Mouse (Mus musculus) urinary bladder, postnatal 25 days (tissue): ENCODE measurements around the gene Creb3l1.

ENCODE experiments used
- DNase-seq: peaks from one replicate; pipeline ENCODE4 v3.0.0; 2022; ENCODE audit warnings: low spot score

Creb3l1 gene

DNA sequence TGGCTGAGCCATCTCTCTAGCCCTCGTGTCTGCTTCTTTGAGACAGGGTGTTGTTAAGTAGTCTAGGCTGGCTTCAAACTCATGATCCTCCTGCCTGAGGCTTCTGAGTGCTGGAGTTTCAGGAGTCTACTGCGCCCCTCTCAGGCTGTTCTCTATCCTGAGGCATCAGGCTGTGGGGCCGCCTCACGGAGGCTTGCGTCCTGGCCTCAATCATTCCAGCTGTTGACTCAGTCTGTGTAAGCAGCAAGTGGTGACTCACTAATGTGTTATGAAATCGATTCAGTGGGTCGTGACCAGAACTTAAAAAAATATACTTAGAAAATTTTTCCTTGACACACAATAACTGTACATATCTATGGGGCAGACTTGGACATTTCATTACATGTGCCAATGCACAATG is 19.7 kb downstream of the Creb3l1 start:
- peak; percentile 28 for DNase-seq

DNA sequence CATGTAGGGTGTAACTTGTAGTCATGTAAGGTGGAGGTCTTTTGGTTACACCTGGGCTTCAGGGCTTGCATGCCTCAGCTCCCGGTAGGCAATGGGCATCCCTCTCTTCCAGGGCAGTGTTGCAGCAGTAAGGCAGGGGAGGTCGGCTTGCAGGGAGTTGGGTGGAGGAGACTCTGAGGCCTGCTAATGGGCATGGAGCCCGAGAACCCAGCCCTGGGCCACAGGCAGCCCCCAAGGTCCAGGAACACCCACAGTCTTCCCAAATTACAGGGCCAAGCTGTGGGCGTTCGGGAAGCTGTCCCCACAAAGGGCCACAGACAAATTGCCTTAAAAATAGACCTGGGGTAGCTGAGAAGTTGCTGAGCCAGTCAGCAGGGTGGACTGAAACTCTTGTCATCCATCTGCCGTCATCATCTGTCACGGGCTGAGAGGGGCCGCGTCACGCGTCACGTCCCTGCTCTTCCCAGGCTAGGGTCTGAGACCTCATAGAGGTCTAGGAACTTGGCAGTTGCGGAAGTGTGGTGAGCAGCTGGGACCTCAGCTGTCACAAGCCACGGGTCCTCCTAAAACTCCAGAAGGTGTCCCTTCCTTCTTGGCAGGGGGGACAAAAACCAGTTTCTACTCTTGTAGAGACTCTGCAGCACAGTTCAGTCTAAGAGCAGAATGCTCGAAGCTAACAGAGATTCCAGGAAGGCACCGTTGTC is 26.2 kb downstream of the Creb3l1 start:
- no peak for DNase-seq

DNA sequence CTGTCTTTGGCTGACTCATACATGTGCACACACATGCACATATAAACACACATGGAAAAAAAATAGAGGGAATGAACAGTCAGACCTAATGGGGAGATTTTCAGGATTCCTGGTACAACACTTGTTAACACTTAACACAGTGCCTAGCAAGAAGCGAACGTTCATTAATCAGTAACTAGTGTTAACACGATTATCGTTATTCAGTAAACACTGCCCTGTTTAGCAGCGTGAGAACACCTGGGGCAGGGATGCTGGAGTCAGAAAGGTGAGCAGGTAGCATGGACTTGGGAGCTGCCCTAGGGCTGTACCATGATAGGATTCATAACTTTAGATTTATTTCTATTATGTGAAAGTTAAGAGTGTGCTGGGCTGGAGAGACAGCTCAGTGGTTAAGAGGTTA is 28.3 kb downstream of the Creb3l1 start:
- DNase-seq, result no peak

DNA sequence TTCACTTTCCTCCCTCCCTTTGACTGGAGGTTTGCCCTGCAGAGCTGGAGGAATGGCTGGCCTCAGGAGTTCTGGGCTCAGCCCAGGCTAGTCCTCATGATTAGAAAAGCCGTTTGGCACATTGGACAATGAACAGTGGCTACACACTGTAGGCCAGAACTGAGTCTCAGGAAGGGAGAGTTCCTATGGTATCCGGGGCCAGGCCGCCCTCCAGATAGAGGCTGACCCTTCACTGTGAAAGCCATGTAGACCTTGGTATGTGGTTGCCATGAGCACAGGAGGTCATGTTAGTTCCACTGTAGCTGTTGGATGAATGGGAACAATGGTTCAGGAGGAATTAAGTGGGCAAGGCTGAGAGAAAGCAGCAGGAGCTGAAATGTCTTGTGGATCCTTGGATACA is 30.9 kb downstream of the Creb3l1 start:
- no peak for DNase-seq

- DNase-seq, result no peak
Observed at GRCm38 (mm10) chr2:91989750-91990149, 34.6 kb downstream of the Creb3l1 start.

- peak; percentile 85 for DNase-seq
Observed at GRCm38 (mm10) chr2:91987542-91987941, 36.8 kb downstream of the Creb3l1 start.

DNA sequence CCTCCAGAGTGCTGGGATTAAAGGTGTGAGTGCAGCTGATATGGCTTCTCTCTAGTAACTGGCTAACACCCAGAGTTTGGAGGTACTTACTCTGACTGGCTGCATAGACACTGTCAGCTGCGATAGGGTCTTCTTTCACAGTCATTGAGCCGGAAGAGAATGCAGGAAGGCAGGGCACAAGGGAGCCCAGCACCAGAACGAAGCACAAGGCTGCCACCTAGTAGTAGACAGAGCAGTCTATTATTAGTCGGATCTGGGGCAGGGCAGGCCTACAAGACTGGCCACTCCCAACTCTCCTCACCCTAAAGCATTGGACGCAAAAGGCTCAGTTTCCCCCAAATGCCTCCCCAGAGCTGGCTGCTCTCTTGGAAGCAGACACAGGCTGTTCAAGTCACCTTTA is 38.2 kb downstream of the Creb3l1 start:
- no peak for DNase-seq

DNA sequence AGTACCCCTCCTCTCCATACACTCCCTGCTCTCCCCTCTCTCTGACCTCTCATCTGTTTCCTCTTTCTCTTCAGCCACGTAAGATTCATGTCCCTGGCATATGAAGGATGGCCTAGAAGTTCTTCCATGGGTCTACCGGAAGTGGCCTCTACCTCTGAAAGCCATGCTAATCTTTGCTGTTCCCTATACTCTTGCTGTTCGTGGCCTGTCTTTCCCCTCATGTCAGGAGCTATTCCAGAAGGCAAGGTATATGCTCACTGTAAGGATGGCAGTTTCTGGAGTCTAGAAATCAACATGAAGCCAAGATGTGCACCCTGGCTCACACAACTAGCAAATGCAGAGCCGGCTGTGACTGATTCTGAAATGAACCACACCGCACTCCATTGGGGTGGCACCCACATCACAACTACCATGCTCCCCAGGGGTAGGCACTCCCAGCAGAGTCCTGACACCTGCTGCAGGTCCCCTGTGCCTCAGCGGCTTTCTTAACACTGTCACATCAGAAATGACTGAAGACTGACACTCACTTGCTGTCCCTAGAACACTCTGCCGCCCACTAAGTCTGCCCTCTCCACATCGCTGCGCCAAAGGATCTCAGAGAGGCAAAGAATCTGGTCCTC is 39.3 kb downstream of the Creb3l1 start:
- DNase-seq, result no peak

- DNase-seq, result no peak
Observed at GRCm38 (mm10) chr2:91984439-91984838, 39.9 kb downstream of the Creb3l1 start.

GRCm38 (mm10) chr2:91980830-91981229 is 43.5 kb downstream of the Creb3l1 start:
- DNase-seq, result no peak

DNA sequence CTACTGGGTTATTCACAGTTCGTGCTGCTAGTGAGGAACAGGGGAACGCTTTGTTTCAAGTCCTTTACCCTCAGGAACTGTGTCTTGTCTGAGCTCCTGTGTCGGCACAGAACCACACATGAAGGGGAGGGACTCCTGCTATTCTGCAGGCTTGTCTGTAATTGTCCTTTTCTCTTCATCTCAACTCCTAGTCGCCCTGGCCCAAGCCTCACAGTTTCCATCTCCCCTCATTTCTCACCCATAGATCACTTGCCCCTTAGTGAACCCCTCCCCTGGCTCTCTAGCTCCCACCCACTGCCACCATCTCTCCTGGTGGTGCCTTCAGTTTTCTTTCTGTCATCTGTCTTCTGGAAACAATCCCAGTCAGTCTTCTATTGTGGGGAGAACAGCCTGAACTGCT is 44.1 kb downstream of the Creb3l1 start:
- DNase-seq, result no peak

DNA sequence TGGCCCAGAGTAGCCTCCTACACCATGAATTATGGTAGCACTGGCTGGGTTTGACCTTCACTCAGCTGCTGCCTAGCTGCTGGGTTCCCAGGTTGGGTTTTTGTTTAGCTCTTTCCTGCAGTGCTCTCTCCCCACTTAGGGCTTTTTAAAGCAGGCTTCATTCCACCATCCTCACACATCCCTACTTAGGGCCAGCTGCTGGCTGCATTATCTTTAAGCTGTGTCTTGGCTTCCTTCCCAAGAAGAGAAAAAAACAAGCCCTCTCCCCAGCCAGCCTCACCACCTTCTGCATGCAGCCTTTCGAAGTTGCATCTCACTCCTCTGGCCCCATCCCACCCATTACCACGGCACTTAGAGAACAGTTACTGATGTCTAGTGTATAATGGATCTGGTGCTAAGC is 45.8 kb downstream of the Creb3l1 start:
- DNase-seq, result no peak

- DNase-seq, result no peak
Observed at GRCm38 (mm10) chr2:91977960-91978359, 46.3 kb downstream of the Creb3l1 start.

GRCm38 (mm10) chr2:91975581-91976541 is 48.4 kb downstream of the Creb3l1 start, which contains the start of gene Dgkz:
TSS of gene Dgkz (minus strand) at chr2:91975864.
- DNase-seq, result no peak

DNA sequence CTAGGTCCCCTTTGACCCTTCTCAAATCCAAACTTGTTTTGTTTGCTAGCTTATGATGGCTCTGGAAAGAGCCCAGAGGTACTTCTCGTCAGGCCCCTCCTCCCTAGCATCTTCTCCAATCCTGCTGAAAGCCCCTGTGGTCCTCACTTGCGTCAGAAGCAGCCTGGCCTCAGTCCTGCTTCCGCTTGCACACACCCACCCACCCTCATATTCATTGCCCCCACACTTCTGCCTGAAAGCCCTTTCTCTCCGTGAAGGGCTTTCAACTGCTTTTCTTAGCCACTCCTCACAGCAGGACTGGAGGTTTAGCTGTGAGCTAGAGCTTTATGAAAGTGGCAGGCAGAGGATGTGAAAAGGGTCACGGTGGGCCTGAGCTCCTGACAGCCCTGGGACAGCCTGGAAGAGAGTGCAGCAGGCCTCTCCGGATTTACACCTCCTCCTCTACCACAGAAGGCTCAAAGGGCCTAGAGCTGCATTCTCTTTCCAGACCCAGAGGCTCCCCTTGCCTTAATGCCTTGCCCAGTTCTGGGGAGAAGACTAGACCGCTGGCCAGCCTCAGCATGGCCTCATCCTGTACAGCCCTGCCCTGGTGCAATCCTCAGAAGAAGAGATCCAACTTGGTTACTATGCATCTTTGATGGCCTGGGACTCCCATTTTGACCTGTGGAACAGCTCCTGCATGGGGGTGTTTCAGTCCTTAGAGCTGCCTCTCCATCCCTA is 50.7 kb downstream of the Creb3l1 start:
- DNase-seq, result no peak

DNA sequence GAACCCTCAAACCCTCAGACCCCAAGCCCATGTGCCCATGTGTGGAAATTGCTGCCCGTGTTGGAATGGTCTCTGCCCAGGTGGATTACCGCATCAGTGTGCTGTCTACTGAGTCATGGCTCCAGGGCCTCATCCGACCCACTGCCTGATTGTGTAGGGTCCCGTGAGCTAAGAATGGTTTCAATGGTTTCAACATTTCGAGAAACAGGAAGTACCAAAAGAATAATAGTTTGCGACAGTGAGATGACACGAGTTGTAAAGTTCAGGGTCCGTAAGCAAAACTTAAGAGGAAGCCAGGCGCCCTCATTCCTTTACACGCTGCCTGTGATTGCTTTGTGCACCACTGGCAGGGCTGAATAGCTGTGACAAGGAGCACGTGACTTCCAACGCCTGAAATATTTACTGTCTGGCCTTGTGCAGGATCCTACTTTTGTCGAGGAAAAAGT is 52.2 kb downstream of the Creb3l1 start:
- no peak for DNase-seq

DNA sequence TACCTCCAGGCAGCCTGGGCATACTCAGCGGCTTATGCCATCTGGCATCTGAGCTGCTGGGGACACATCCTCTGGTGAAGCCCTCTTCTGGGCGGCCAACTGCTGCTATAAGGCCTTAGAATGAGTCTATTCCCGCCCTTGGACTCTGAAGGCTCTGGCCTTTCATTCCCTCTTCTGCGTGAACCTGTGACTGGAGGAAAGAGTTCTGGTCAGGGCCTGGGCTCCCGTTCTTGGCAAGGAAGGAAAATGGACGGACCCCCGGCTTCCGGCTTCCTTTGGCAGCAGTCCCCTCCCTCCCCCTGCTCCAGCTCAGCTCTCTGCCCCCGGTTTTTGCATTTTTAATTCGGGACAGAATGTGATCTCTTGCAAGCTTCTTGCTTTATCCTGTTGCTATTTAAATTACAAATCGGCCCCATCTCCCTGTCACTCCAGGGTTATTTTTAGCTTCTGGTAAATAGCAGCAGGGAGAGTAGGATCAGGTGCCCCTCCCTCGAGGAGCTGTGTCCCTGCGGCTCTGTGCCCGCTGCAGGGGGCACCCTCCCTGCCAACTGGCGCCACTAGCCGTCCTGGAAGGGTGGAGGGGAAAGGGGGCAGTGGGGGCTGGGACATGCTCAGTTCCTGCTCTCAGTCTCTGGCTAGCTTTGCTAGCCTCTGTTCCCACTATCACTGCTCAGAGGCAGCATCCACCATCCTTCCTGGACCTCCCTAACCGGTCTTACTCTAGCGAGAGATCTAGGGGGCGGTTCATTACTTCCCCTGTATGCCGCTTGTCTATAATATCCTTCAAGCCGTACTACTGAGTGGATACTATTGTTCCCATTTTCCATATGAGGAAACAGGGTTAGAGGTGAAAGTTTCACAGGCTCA is 52.8 kb downstream of the Creb3l1 start:
- DNase-seq, result no peak

DNA sequence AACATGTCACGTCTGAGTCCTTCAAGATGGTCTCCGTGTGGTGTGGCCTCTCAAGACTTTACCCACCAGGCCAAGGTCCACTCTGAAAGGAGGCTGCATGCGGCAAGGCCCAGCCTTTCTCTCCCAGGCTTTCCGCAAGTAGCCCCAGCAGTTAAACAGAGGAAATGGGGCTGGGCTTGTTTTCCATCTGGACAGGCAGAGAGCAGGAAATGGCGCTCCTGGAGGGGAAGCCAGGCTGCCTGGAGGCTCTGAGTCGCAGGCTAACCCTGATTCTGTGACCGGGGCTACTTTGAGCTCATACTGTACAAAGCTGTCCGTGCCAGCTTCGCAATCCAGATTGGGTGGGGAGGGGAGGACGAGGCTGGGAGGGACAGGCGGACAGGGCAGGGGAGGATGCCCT is 56.3 kb downstream of the Creb3l1 start:
- no peak for DNase-seq

GRCm38 (mm10) chr2:91966367-91966766 is 57.9 kb downstream of the Creb3l1 start:
- DNase-seq, result no peak

DNA sequence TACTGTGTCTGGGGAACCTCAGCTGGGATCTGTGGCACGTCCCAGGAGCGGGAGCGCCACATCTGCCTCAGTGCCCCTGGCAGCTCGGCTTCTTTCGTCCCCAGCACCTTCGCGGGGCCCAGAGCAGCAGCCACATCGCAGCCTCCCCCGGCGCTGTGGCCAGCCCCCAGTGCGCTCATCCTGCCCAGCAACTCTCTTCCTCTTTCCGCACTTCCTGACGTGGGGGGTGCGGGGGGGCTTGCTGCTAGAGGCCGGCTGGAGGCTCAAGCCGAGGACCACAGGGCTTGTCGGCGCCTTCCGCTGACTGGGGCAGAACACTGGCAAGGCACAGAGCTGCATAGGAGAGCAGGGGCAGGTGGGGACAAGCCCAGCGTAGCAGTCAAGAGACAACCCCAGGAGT is 58.9 kb downstream of the Creb3l1 start:
- no peak for DNase-seq

GRCm38 (mm10) chr2:91964610-91965204 is 59.6 kb downstream of the Creb3l1 start:
- no peak for DNase-seq
